Mouse (Mus musculus): ENCODE results near the gene Slc36a3. TPM values are rescaled to one million over a fixed set of nuclear protein-coding genes. Genes with fewer than 3 reads are reported as not detected.

The Slc36a3 gene
- polyA plus RNA-seq, 2 experiments: not detected

DNA sequence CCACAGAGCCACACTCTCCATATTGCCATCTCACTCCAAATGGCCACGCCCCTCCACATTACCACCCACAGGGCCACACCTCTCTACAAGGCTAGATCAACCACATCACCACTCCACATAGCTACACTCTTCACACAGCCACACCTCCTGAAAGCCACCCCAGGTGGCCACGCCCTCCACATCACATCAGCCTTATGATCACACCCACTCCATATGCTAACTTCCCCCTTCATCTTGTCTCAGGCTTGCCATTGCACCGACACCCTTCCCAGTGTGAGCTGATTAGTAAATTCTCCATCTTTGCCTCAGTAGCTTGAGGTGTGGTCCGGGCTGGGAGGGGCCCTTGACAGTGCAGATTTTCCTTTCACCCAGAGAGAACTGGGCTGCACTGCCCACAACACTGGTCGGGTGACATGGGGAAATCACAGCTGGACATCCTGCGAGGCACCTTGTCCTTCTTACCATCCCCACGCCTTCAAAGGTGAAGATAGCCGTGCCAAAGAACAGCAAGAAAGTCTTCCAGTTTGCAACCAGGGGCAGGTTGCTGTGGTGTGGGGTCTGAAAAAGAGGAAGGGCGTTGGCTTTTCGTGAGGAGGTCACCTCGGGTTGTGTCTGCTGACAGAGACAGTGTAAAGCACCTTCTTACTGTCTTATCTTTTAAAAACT, 20.3 kb downstream of the Slc36a3 start:
- Histone ChIP-seq H3K9ac (ENCODE audit: low read depth, low read length, severe bottlenecking) (no peak overlapping the region), H3K27me3 (ENCODE audit: control insufficient read depth, insufficient read depth, low read length) (no peaks in the 10 kb centered on the region), H3K9me3 (ENCODE audit: control insufficient read depth, low read length) (no peaks in the 10 kb centered on the region), H3K4me2 (replicated peaks; ENCODE audit: low read depth, low read length, severe bottlenecking) (no peak overlapping the region), H3K27ac (replicated peaks; ENCODE audit: low read depth, low read length) (no peak overlapping the region), H3K4me1 (ENCODE audit: control insufficient read depth, insufficient read depth, low read length) (no peaks in the 10 kb centered on the region), H3K4me3 (replicated peaks; ENCODE audit: low read length) (no peak overlapping the region), H3K36me3 (ENCODE audit: control insufficient read depth, insufficient read depth, low read length) (no peaks in the 10 kb centered on the region)
- 84% methylated on average over 11 of the region's 11 CpGs for WGBS
- no peak for TF ChIP-seq POLR2A (IDR thresholded peaks at IDR 0.05; ENCODE audit: borderline replicate concordance, extremely low read depth, insufficient read depth, insufficient read length)
- DNase-seq (ENCODE audit: low spot score): no peak
- ATAC-seq (ENCODE audit: low FRiP score, low read depth): no peak; the same call in 1 of the 2 replicates

DNA sequence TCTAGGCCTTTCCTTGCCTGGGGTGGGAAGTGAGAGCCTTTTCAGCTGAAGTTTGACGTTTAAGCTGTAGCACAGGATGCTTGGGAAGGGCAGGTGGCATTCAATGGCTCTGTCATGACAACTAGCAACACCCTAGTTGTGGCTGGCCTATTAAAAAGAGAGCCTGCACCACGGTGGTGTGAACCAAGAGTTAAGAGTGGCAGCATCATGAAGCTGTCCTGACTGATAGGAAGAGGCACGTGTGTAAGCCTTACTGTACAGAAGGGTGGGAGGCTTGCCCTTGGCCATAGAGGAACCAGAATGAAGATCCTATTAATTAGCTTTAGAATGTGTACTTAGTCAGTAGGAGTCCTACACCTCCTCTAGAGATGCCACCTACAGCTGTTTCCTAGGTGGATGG, 23.1 kb downstream of the Slc36a3 start:
- no peaks in the 10 kb centered on the region for H3K36me3 ChIP-seq (ENCODE audit: control insufficient read depth, insufficient read depth, low read length)
- no peak overlapping the region for H3K4me2 ChIP-seq (replicated peaks; ENCODE audit: low read depth, low read length, severe bottlenecking)
- no peak overlapping the region for H3K9ac ChIP-seq (ENCODE audit: low read depth, low read length, severe bottlenecking)
- H3K4me3 ChIP-seq (replicated peaks; ENCODE audit: low read length): no peak overlapping the region
- no peaks in the 10 kb centered on the region for H3K4me1 ChIP-seq (ENCODE audit: control insufficient read depth, insufficient read depth, low read length)
- H3K27me3 ChIP-seq (ENCODE audit: control insufficient read depth, insufficient read depth, low read length): no peaks in the 10 kb centered on the region
- DNase-seq (ENCODE audit: low spot score): no peak
- H3K9me3 ChIP-seq (ENCODE audit: control insufficient read depth, low read length): no peaks in the 10 kb centered on the region
- no peak for ATAC-seq (ENCODE audit: low FRiP score, low read depth)
- no peak for TF ChIP-seq POLR2A (IDR thresholded peaks at IDR 0.05; ENCODE audit: borderline replicate concordance, extremely low read depth, insufficient read depth, insufficient read length)
- H3K27ac ChIP-seq (replicated peaks; ENCODE audit: low read depth, low read length): no peak overlapping the region
- WGBS: 83% methylated on average over 3 of the region's 3 CpGs

GRCm38 (mm10) chr11:55127937-55128336, 23.6 kb downstream of the Slc36a3 start:
- Histone ChIP-seq H3K9ac (ENCODE audit: low read depth, low read length, severe bottlenecking) (no peak overlapping the region), H3K4me1 (ENCODE audit: control insufficient read depth, insufficient read depth, low read length) (no peaks in the 10 kb centered on the region), H3K9me3 (ENCODE audit: control insufficient read depth, low read length) (no peaks in the 10 kb centered on the region), H3K4me2 (replicated peaks; ENCODE audit: low read depth, low read length, severe bottlenecking) (no peak overlapping the region), H3K27ac (replicated peaks; ENCODE audit: low read depth, low read length) (no peak overlapping the region), H3K27me3 (ENCODE audit: control insufficient read depth, insufficient read depth, low read length) (no peaks in the 10 kb centered on the region), H3K4me3 (replicated peaks; ENCODE audit: low read length) (no peak overlapping the region), H3K36me3 (ENCODE audit: control insufficient read depth, insufficient read depth, low read length) (no peaks in the 10 kb centered on the region)
- no peak for TF ChIP-seq POLR2A (IDR thresholded peaks at IDR 0.05; ENCODE audit: borderline replicate concordance, extremely low read depth, insufficient read depth, insufficient read length)
- 89% methylated on average over 6 of the region's 6 CpGs for WGBS
- ATAC-seq (ENCODE audit: low FRiP score, low read depth) (no peak), DNase-seq (ENCODE audit: low spot score) (no peak)

DNA sequence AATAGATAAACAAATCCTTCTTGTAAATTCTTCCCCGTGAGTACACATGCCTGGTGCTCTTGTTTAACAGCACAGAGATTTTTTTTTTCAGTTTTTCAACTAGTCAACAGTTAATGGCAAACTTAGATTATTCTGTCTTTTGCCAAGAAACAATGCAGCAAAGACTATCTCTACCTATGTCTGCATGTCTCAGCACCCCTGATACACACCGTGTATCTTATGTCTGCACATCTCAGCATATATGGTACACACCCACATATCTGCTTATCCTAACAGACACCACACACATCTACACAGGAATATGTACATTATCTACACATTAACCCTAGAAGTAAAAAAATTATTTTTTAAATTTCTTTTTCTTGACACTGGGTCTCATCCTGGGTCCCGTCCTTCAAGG, 24.8 kb downstream of the Slc36a3 start:
- TF ChIP-seq POLR2A (IDR thresholded peaks at IDR 0.05; ENCODE audit: borderline replicate concordance, extremely low read depth, insufficient read depth, insufficient read length): no peak
- Histone ChIP-seq H3K27ac (replicated peaks; ENCODE audit: low read depth, low read length) (no peak overlapping the region), H3K9me3 (ENCODE audit: control insufficient read depth, low read length) (no peaks in the 10 kb centered on the region), H3K27me3 (ENCODE audit: control insufficient read depth, insufficient read depth, low read length) (no peaks in the 10 kb centered on the region), H3K4me1 (ENCODE audit: control insufficient read depth, insufficient read depth, low read length) (no peaks in the 10 kb centered on the region), H3K36me3 (ENCODE audit: control insufficient read depth, insufficient read depth, low read length) (no peaks in the 10 kb centered on the region), H3K4me2 (replicated peaks; ENCODE audit: low read depth, low read length, severe bottlenecking) (no peak overlapping the region), H3K4me3 (replicated peaks; ENCODE audit: low read length) (no peak overlapping the region), H3K9ac (ENCODE audit: low read depth, low read length, severe bottlenecking) (no peak overlapping the region)
- ATAC-seq (ENCODE audit: low FRiP score, low read depth) (no peak), DNase-seq (ENCODE audit: low spot score) (no peak)
- 79% methylated on average over 3 of the region's 3 CpGs for WGBS

DNA sequence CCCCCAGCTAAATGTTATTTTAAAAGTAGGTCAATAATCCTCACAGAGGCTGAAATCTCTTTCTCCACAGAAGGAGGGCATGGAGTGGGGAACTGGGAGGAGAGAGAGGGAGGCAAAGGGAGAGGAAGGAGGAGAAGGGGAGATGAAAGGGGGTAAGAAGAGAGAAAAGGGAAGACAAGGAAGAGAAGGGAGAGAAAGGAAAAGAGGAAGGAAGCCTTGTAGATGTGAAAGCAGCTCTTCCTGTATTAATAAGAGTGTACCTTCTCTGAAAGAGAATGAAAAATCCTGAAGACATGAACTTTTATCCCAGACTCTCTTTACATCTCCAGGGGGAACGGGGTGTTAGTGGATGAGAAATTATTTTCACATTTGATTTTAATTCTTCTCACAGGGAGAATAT, 30.1 kb downstream of the Slc36a3 start:
- Histone ChIP-seq H3K4me3 (replicated peaks; ENCODE audit: low read length) (no peak overlapping the region), H3K27me3 (ENCODE audit: control insufficient read depth, insufficient read depth, low read length) (no peaks in the 10 kb centered on the region), H3K4me2 (replicated peaks; ENCODE audit: low read depth, low read length, severe bottlenecking) (no peak overlapping the region), H3K36me3 (ENCODE audit: control insufficient read depth, insufficient read depth, low read length) (no peaks in the 10 kb centered on the region), H3K27ac (replicated peaks; ENCODE audit: low read depth, low read length) (no peak overlapping the region), H3K9ac (ENCODE audit: low read depth, low read length, severe bottlenecking) (no peak overlapping the region), H3K9me3 (ENCODE audit: control insufficient read depth, low read length) (no peaks in the 10 kb centered on the region), H3K4me1 (ENCODE audit: control insufficient read depth, insufficient read depth, low read length) (no peaks in the 10 kb centered on the region)
- no peak for TF ChIP-seq POLR2A (IDR thresholded peaks at IDR 0.05; ENCODE audit: borderline replicate concordance, extremely low read depth, insufficient read depth, insufficient read length)
- 77% methylated on average over 1 of the region's 1 CpGs for WGBS
- ATAC-seq (ENCODE audit: low FRiP score, low read depth) (no peak), DNase-seq (ENCODE audit: low spot score) (no peak)

All from limb, embryonic 14.5 days (tissue).